Mouse (Mus musculus) ES-E14 (cell line): ENCODE measurements around the gene Slc10a7. TPM values are rescaled to one million over a fixed set of nuclear protein-coding genes. Genes with fewer than 3 reads are reported as not detected.

Experiments
- DNase-seq: peaks from one replicate; pipeline ENCODE4 v3.0.0-alpha.2; 2013; ENCODE audit warnings: low read depth, low spot score
- H3K27ac ChIP-seq: 2 replicates; pipeline ENCODE4 v1.5.1; 2012; ENCODE audit warnings: low read depth, mild to moderate bottlenecking, low read length, moderate library complexity, mixed read lengths; ENCODE audit not compliant: poor library complexity, insufficient read depth, severe bottlenecking
- H3K36me3 ChIP-seq: 2 replicates; pipeline ENCODE4 v1.6.1; 2012; ENCODE audit warnings: mild to moderate bottlenecking, low read length, moderate library complexity, mixed read lengths; ENCODE audit not compliant: control insufficient read depth, poor library complexity, insufficient read depth, severe bottlenecking
- H3K4me1 ChIP-seq, 2 experiments: fragments of 150-350 bp in 1 of 2; sonication (generic) in 1 of 2; 2 replicates each; pipeline ENCODE4 v1.6.1; 2012; ENCODE audit warnings: low read length in 2 of 2, mild to moderate bottlenecking in 1 of 2, mixed read lengths in 1 of 2; ENCODE audit not compliant: control insufficient read depth in 2 of 2, insufficient read depth in 2 of 2, poor library complexity in 1 of 2
- H3K4me3 ChIP-seq, 2 experiments: fragments of 150-350 bp in 1 of 2; sonication (generic) in 1 of 2; 2 replicates each; pipeline ENCODE4 v1.5.1; 2012; ENCODE audit warnings: low read length in 2 of 2, low read depth in 1 of 2, mild to moderate bottlenecking in 1 of 2, mixed read lengths in 1 of 2; ENCODE audit not compliant: insufficient read depth in 1 of 2, poor library complexity in 1 of 2, severe bottlenecking in 1 of 2
- H3K9ac ChIP-seq: 2 replicates; pipeline ENCODE4 v1.6.1; 2012; ENCODE audit warnings: low read depth, mild to moderate bottlenecking, low read length, mixed read lengths; ENCODE audit not compliant: poor library complexity, insufficient read depth, severe bottlenecking
- H3K9me3 ChIP-seq: fragments of 150-350 bp; sonication (generic); 2 replicates; pipeline ENCODE4 v1.6.1; 2012; ENCODE audit warnings: low read depth, mild to moderate bottlenecking, low read length; ENCODE audit not compliant: control insufficient read depth, insufficient read depth
- CHD2 ChIP-seq: IDR thresholded peaks from 2 replicates; pipeline ENCODE4 v1.6.1; 2014; ENCODE audit warnings: mild to moderate bottlenecking, low read depth, low read length, inconsistent platforms
- HCFC1 ChIP-seq: IDR thresholded peaks from 2 replicates; pipeline ENCODE4 v1.6.1; 2012; ENCODE audit warnings: low read length, inconsistent platforms, borderline replicate concordance; ENCODE audit not compliant: insufficient read depth
- MAFK ChIP-seq: IDR thresholded peaks from 2 replicates; pipeline ENCODE4 v1.6.1; 2014; ENCODE audit warnings: mild to moderate bottlenecking, low read depth, low read length, inconsistent platforms; ENCODE audit not compliant: insufficient read depth
- ZC3H11A ChIP-seq: IDR thresholded peaks from 2 replicates; pipeline ENCODE4 v1.6.1; 2012; ENCODE audit warnings: low read depth, mild to moderate bottlenecking, inconsistent platforms, low read length, borderline replicate concordance
- ZNF384 ChIP-seq: IDR thresholded peaks from 2 replicates; pipeline ENCODE4 v1.6.1; 2012; ENCODE audit warnings: low read depth, low read length, inconsistent platforms
- in situ Hi-C, 2 experiments: fragments of 600-800 bp; cut with MboI; formaldehyde crosslinking; loops; one replicate each; pipeline ENCODE4 v1.15.1; 2025; ENCODE audit warnings: low sequenced_read_pairs in 2 of 2, inconsistent platforms in 1 of 2; ENCODE audit not compliant: unreplicated experiment in 2 of 2
- total RNA-seq: library from RNA; depleted of rRNA; stranded (reverse); fragments of 300-350 nt; gene quantifications from 2 replicates; pipeline ENCODE4 v1.2.3, GENCODE M21; 2012; rRNA removed

Slc10a7 gene
- 30.5 and 39.6 TPM in 2 replicates for total RNA-seq

GRCm38 (mm10) chr8:78509273-78510031 is at the start of gene Slc10a7:
Gene Slc10a7 (plus strand): TSS chr8:78509346.
- peak within 1 kb of the TSS; percentile 94 for H3K27ac ChIP-seq
- in situ Hi-C loops: no loop called here
- TF ChIP-seq ZC3H11A (no peak), MAFK (0 out of 2 replicates have a peak, but pooled peaks have one; percentile 0), ZNF384 (no peak)
- peak within 1 kb of the TSS; percentile 83 to 99 for H3K4me3 ChIP-seq
- peaks cover 5% of the 10 kb centered on the region for H3K36me3 ChIP-seq
- DNase-seq: peak; percentile 75
- H3K4me1 ChIP-seq: peaks cover 6 to 13% of the 10 kb centered on the region in 2 experiments
- peak within 1 kb of the TSS; percentile 95 for H3K9ac ChIP-seq
- no peaks in the 10 kb centered on the region for H3K9me3 ChIP-seq

DNA sequence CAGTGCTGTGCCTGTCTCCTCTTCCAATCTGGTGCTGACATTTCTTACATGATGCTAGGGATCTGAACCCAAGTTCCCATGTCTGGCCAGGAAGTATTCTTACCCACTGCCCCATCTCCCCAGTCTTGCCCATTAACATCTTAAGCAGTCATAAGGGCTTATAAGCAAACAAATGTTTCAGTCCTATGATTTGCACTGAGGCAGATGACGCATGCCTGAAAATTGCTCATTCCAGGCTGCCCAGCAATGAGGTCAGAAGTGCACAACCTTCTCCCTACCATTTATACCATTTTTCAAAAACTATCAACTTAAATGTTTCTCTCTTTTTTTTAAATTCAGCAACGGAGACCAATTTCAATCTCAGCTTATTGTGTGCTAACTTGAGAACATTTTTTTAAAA is 45.2 kb upstream of the Slc10a7 start:
- Histone ChIP-seq H3K9me3 (no peaks in the 10 kb centered on the region), H3K9ac (no peak overlapping the region), H3K27ac (no peak overlapping the region), H3K36me3 (no peaks in the 10 kb centered on the region), H3K4me3 (no peak overlapping the region), H3K4me1 (no peaks in the 10 kb centered on the region)
- in situ Hi-C loops: loop anchor here (10.0 to 25.0 kb wide), 4 partner anchors 219 to 402 kb away; no protein-coding TSS in a partner anchor
- DNase-seq: no peak
- TF ChIP-seq ZNF384: no peak
- TF ChIP-seq MAFK: no peak
- no peak for TF ChIP-seq CHD2
- no peak for TF ChIP-seq ZC3H11A
- TF ChIP-seq HCFC1: no peak

DNA sequence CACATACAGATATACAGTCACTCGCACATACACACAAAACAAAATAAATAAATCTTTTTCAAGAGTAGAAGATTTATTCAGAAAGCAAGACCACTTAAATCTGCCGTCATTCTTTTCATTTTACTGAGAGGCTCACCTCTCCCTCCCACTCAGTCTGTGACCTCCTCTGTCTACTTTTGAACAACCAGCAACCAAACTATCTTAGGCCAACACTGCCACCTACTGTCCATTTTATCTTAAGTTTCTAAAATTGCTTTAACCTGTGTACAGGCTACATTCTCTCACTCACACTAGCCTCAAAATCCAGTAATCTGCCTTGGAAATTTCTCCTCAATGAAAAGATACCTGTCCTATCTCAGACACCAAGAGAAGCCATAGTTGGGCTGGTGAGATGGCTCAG is 41.3 kb upstream of the Slc10a7 start:
- no peak overlapping the region for H3K27ac ChIP-seq
- H3K4me1 ChIP-seq: no peaks in the 10 kb centered on the region
- peak; percentile 69 for DNase-seq
- H3K4me3 ChIP-seq: no peak overlapping the region
- 0 out of 2 replicates have a peak, but pooled peaks have one; percentile 58 for TF ChIP-seq ZC3H11A
- TF ChIP-seq ZNF384: no peak
- no peaks in the 10 kb centered on the region for H3K36me3 ChIP-seq
- no peaks in the 10 kb centered on the region for H3K9me3 ChIP-seq
- in situ Hi-C loops: loop anchor here (10.0 to 25.0 kb wide), 4 partner anchors 223 to 406 kb away; no protein-coding TSS in a partner anchor
- H3K9ac ChIP-seq: no peak overlapping the region

DNA sequence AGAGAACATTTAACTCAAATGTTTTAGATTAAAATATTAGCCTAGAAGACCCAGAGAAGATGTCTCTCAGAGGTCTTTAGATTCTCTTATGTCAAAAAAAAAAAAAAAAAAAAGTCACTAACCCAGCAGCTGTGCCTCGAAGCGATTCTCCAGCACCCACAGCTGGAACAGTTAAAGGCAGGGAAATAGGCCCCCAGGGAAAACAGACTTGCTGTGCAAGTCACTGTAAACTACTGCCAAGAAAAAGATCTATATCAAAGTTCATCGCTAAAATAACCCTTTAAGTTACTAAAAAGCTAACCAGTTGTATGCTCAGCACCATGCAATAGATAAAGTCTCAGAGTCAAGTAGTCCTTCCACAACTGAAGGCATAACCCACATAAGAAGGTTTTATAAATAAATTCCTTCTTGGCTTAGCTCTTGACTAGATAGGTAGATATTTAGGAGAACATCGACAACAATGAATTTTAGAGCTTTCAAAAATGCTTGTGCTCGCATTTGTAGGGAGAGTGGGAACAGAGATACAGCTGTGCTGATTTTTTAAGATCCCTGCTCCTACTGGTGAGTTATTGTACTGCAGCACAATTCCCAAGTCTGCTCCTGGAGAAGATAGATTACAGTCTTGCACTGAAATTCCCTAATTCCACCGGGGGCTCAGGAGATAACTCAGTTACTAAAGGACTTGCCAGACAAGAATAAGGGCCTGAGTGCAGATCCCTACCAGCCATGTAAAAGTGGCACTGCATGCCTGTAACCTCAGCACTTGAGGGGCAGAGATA is 31.9 kb upstream of the Slc10a7 start:
- H3K4me1 ChIP-seq: peaks cover 0 to 2% of the 10 kb centered on the region in 2 experiments; a peak in 1 of 4 replicates
- TF ChIP-seq CHD2 (no peak), ZC3H11A (no peak), MAFK (no peak)
- H3K4me3 ChIP-seq: no peak overlapping the region
- no peaks in the 10 kb centered on the region for H3K9me3 ChIP-seq
- in situ Hi-C loops: no loop called here
- H3K36me3 ChIP-seq: no peaks in the 10 kb centered on the region
- H3K9ac ChIP-seq: no peak overlapping the region
- no peak overlapping the region for H3K27ac ChIP-seq
- peak; percentile 43 for DNase-seq
